Mouse (Mus musculus): Measurements from ENCODE around the gene Fam131b.

GRCm38 (mm10) chr6:42350968-42351775, 26.7 kb upstream of the Fam131b start:
- no peak for TF ChIP-seq CTCF (IDR thresholded peaks at IDR 0.05; ENCODE audit: low read depth, low read length)
- no peak for TF ChIP-seq EP300 (IDR thresholded peaks at IDR 0.05; ENCODE audit: insufficient read depth, low read depth, low read length)
- no peak for TF ChIP-seq POLR2A (IDR thresholded peaks at IDR 0.05; ENCODE audit: insufficient read depth, low read length)
